Mouse (Mus musculus): ENCODE measurements around the gene Ccdc114. TPM values are rescaled to one million over a fixed set of nuclear protein-coding genes. Genes with fewer than 3 reads are reported as not detected.
"Not testable (repeated sequence)": the region's sequence is repeated elsewhere in the genome, so short reads cannot be mapped to it uniquely, and the experiment has no call there.

Ccdc114 gene
- polyA plus RNA-seq (2016; fragmentation: Nextera tagmentation; extraction: Ambion mirVana) = 5.2 TPM in 2 replicates

DNA sequence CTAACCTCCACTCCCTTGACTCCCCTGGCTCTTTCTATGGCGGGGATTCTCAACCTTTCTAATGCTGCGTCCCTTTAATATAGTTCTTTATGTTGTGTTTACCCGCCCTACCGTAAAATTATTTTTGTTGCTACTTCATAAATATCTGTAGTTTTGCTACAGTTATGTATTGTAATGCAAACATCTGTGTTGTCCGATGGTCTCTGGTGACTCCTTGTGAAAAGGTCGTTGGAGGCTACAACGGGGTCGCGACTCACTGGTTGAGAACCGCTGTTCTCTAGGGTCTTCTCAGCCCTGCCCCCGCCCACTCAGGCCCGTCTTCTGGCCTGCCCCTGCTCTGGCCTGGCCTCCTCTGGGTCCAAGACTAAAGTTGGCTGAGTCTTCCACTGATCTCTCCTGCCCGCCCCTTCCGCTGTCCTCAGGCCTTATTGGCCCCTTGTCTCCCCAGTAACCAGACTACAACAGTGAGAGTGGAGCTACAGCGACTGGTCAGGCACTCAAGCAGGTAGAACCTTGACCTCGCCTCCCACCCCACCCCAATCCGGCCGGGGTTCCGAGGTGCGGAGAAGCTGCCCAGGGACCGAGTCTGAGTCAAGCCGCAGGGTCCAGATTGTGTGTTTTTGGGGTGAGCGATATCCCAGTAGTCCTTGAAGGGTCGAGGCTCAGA, at the start of gene Ccdc114:
Gene Ccdc114, plus strand, starts transcription at position 311 of the 667 bp plus-strand sequence.
- H3K9me3 ChIP-seq = peaks cover 5% of the 10 kb centered on the region; the same call in 1 of the 2 replicates
- no peaks in the 10 kb centered on the region; the same call in 1 of the 2 replicates for H3K36me3 ChIP-seq (replicated peaks)
- 4% methylated on average over 24 of the region's 24 CpGs for WGBS
- peaks cover 45% of the 10 kb centered on the region for H3K4me1 ChIP-seq
- peak; percentile 61 for DNase-seq (ENCODE audit: extremely low spot score, low spot score)
- peaks cover 52% of the 10 kb centered on the region for H3K27me3 ChIP-seq (ENCODE audit: poor library complexity, severe bottlenecking)
- peak within 1 kb of the TSS; percentile 88 for H3K27ac ChIP-seq
- peak within 1 kb of the TSS; percentile 55 for H3K4me3 ChIP-seq

DNA sequence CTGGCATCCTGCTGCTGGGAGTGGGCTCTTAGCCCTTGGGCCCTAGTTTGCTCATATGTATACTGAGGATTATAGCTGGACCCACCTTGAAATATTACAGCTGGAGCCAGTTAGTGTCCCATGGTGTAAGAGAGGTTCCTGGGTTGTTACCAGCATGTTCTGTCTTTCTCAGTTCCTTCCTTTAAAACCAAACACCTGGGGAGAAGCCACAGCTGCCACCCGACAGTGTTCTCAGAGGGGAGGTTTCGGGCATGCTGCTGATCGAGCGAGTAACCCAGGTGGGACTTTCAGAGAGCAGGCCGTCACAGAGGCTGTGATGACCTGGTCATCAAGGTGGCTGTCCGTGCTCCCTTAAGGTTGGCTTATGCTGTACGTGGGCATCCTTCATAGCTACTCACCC, 47.0 kb upstream of the Ccdc114 start:
- no peak overlapping the region for H3K4me3 ChIP-seq
- no peak for DNase-seq (ENCODE audit: extremely low spot score, low spot score)
- H3K4me1 ChIP-seq = peaks cover 19% of the 10 kb centered on the region
- WGBS = 95% methylated on average over 7 of the region's 7 CpGs
- H3K9me3 ChIP-seq = 0 out of 2 replicates have a peak, but pooled peaks cover 2% of the 10 kb centered on the region
- H3K27me3 ChIP-seq (ENCODE audit: poor library complexity, severe bottlenecking) = peaks cover 5% of the 10 kb centered on the region
- H3K27ac ChIP-seq = no peak overlapping the region
- peaks cover 81% of the 10 kb centered on the region for H3K36me3 ChIP-seq (replicated peaks)

DNA sequence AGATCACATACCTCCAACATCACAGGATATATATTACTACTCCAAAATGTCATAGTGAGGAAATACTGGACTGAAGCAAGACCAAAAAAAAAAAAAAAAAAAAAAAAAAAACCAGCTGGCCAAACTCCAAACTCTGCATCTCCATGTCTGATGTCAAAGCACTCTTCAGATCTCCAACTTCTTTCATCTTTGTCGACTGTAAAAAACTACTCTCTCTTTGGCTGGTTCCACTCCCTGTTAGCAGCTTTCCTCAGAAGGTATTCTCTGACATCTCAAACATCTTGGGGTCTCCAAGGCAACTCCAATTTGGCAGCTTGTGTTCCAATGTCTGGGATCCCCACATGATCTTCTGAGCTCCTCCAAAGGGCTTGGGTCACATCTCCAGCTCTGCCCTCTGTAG, 45.6 kb upstream of the Ccdc114 start, which contains the start of gene Grin2d:
Gene Grin2d, minus strand, starts transcription at position 101 of the 400 bp plus-strand sequence.
- WGBS = 93% methylated on average over 1 of the region's 1 CpGs

DNA sequence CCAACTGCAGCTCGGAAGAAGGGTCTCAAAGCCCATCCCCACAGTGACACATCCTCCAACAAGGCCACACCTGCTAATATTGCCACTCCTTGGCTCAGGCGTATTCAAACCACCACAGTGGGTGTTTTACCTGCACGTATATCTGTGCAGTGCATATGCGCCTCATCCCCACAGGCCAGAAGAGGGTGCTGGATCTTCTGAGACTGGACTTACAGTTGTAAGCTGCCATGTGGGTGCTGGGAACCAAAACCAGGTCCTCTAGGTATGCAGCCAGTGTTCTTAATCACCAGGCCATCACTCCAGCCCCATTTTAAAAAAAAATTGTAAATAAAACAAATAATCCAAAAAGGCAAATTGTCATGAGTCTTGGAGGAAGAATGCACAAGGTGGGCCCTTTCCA, 43.3 kb upstream of the Ccdc114 start:
- Histone ChIP-seq H3K27ac (no peak overlapping the region), H3K4me1 (no peaks in the 10 kb centered on the region), H3K9me3 (0 out of 2 replicates have a peak, but pooled peaks cover 2% of the 10 kb centered on the region), H3K27me3 (ENCODE audit: poor library complexity, severe bottlenecking) (no peaks in the 10 kb centered on the region), H3K4me3 (no peak overlapping the region), H3K36me3 (replicated peaks) (peaks cover 100% of the 10 kb centered on the region)
- WGBS = 96% methylated on average over 4 of the region's 4 CpGs
- DNase-seq (ENCODE audit: extremely low spot score, low spot score) = no peak

More for the DNA sequence above, 45.6 kb upstream of the Ccdc114 start, which contains the start of gene Grin2d:
- H3K4me3 ChIP-seq; H3K27ac ChIP-seq; H3K9me3 ChIP-seq; H3K27me3 ChIP-seq (ENCODE audit: poor library complexity, severe bottlenecking); DNase-seq (ENCODE audit: extremely low spot score, low spot score): not testable (repeated sequence)
- peaks cover 18% of the 10 kb centered on the region for H3K4me1 ChIP-seq
- H3K36me3 ChIP-seq (replicated peaks) = peaks cover 95% of the 10 kb centered on the region

DNA sequence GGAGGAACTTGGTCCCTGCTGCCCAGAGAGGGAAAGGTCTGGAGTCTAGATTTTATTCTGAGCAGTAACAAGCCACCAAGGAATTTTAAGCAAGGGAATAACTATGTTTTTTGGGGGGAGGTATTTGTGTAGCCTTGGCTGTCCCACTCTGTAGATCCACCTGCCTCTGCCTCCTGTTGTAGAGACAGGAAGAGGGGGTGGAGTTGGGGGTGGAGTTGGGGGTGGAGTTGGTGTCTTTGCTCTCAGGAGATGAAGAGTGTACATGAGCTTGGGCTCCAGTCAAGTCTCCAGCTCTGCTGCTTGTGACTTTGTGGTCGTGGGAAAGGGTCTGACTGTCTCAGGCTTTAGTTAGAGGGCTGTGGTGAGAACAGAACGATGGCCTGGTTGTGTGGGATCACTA, 42.9 kb upstream of the Ccdc114 start:
- no peak overlapping the region for H3K27ac ChIP-seq
- H3K9me3 ChIP-seq = 0 out of 2 replicates have a peak, but pooled peaks cover 2% of the 10 kb centered on the region
- peaks cover 99% of the 10 kb centered on the region for H3K36me3 ChIP-seq (replicated peaks)
- no peak for DNase-seq (ENCODE audit: extremely low spot score, low spot score)
- 90% methylated on average over 2 of the region's 2 CpGs for WGBS
- no peaks in the 10 kb centered on the region for H3K4me1 ChIP-seq
- no peaks in the 10 kb centered on the region for H3K27me3 ChIP-seq (ENCODE audit: poor library complexity, severe bottlenecking)
- no peak overlapping the region for H3K4me3 ChIP-seq

DNA sequence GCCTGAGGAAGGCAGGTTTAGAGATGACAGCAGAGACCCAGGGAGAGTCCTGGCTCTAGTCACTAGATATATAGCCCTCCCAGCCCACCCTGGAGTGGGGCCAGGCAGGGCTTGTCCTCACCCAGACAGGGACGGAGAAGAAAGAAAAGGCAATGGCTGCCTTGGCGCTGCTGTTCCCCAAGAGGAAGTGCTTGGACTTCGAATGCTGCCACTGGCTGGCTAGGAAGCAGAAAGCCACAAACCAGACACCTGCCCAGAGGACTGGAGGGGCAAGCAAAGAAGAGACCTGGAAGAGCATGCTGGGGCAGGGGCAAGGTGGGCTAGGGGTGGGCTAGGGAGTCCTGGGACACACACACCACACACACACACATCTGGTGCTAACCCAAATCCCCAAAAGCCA, 36.6 kb upstream of the Ccdc114 start:
- Histone ChIP-seq H3K9me3 (no peaks in the 10 kb centered on the region), H3K4me3 (no peak overlapping the region), H3K27ac (no peak overlapping the region), H3K36me3 (replicated peaks) (peaks cover 41% of the 10 kb centered on the region), H3K27me3 (ENCODE audit: poor library complexity, severe bottlenecking) (no peaks in the 10 kb centered on the region), H3K4me1 (peaks cover 6% of the 10 kb centered on the region)
- DNase-seq (ENCODE audit: extremely low spot score, low spot score) = no peak
- 59% methylated on average over 3 of the region's 3 CpGs for WGBS

DNA sequence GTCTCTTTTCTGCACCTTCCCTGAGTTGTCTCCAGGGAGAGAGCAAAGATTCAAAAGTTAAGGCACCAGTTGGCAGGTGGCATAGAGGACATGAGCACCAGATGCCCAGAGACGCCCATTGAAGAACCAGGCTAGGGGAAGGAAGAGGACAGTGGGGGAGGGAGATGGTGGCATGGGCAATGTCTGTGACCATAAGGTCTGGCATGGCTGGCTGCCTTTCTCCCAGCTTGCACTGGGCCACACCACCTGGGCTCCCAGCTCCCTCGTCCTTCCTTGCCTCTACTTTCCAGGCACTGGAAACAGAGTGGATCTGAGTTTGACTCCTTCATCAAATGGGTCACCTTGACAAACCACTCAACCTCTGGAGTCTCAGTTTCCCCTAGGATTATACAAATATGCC, 31.2 kb upstream of the Ccdc114 start:
- H3K27ac ChIP-seq = no peak overlapping the region
- H3K36me3 ChIP-seq (replicated peaks) = no peaks in the 10 kb centered on the region
- H3K4me1 ChIP-seq = peaks cover 18% of the 10 kb centered on the region
- no peaks in the 10 kb centered on the region for H3K9me3 ChIP-seq
- no peak overlapping the region for H3K4me3 ChIP-seq
- no peak for DNase-seq (ENCODE audit: extremely low spot score, low spot score)
- WGBS = 97% methylated on average over 2 of the region's 2 CpGs
- peaks cover 9% of the 10 kb centered on the region for H3K27me3 ChIP-seq (ENCODE audit: poor library complexity, severe bottlenecking)

DNA sequence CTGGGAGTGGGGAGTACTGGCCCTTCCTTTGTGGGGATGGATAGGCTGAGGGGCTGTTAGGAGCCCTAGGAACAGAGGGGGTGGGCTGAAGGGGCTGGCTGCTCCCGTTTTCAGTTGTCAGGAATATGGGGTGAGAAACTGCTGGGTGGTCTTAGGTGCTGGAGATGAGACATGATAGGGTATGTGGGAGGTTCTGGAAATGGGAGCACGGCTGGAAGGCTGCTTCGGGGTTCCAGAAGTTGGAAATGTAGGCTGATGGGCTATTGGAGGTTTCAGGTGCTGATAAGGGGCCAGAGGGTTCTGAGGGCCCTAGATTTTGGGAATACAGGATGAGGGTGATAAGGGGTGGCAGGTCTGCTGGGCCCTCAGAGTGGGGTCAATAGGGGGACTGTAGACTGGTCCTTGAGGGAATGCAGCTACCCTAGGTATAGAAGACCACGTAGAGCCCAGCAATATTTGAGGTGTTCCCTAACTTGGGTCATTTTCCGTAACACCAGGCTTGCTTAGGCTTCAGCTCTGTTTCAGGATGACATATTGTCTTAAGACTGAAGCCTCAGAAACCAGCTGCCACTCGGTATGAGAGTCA, 27.8 kb upstream of the Ccdc114 start:
- Histone ChIP-seq H3K36me3 (replicated peaks) (no peaks in the 10 kb centered on the region), H3K4me1 (peaks cover 22% of the 10 kb centered on the region), H3K4me3 (peak overlapping the region; percentile 62), H3K27me3 (ENCODE audit: poor library complexity, severe bottlenecking) (peaks cover 9% of the 10 kb centered on the region), H3K9me3 (no peaks in the 10 kb centered on the region), H3K27ac (peak overlapping the region; percentile 91)
- DNase-seq (ENCODE audit: extremely low spot score, low spot score) = no peak
- 76% methylated on average over 6 of the region's 6 CpGs for WGBS

DNA sequence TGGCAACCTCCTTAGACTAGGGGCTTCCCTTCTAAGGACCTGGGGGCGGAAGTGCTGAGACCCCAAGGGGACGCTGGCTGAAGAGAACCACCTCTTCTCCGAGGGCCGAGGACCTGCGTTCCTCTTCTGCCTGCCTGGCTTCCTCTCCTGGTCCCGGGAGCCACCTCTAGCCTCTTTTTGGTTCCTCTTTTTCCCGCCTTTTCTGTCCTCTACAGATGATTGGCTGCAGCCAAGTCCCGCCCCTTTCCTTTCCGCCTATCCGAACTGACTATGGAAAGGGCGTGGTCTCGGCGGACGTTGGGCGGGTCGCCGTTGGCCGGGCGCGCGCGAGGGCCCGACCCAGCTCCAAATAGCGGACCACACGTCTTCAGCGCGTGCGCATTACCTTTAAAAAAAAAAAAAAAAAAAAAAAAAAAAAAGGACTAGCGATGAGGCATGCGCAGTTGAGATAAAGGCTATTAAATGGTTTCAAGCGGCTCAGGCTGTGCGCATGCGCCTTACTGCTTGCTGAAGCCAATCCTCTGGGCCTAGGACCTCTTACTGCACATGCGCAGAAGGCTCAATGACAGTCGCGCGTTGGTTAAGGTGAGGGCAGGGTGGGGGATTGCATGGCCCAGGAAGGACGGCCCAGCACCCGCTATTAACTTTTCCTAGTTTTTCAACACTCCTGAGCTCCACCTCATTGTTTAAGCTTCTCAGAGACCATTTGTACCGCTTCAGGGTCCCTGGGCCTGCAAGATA, 27.2 kb upstream of the Ccdc114 start, which contains the start of the genes Syngr4 and Tmem143:
Gene Syngr4, minus strand, starts transcription at position 198 of the 741 bp plus-strand sequence.
Gene Tmem143, plus strand, starts transcription at position 425 of the 741 bp plus-strand sequence.
- Histone ChIP-seq H3K27ac (peak within 1 kb of the TSS; percentile 91), H3K4me3 (peak within 1 kb of the TSS; percentile 62), H3K9me3 (no peaks in the 10 kb centered on the region), H3K27me3 (ENCODE audit: poor library complexity, severe bottlenecking) (peaks cover 9% of the 10 kb centered on the region), H3K36me3 (replicated peaks) (no peaks in the 10 kb centered on the region), H3K4me1 (peaks cover 19% of the 10 kb centered on the region)
- WGBS = under 1% methylated on average over 40 of the region's 40 CpGs
- peak; percentile 95 for DNase-seq (ENCODE audit: extremely low spot score, low spot score)

DNA sequence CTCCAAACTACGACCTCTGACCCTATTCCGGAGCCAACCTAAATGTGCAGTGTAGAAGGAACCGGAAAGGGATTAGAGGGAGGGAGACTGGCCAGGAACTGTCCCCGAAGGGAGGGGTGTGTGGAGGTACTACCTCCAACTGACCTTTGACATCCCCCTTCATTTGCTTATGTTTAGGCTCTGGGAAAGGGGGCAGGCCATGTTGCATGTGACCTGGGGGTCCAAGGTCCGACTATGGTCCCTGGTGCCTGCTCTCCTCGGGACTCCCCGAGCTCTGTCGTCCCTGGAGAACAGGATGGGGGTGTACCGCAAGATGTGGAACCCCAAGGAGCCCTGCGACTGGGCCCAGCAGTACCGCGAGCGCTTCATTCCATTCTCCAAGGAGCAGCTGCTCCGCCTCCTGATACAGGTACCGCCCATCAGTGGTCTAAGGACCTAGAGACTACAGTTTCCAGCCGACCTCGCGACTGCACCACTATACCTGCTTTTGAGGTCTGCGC, 26.6 kb upstream of the Ccdc114 start:
- WGBS = under 1% methylated on average over 19 of the region's 19 CpGs
- H3K4me1 ChIP-seq = peaks cover 17% of the 10 kb centered on the region
- no peaks in the 10 kb centered on the region for H3K36me3 ChIP-seq (replicated peaks)
- peak overlapping the region; percentile 62 for H3K4me3 ChIP-seq
- H3K27me3 ChIP-seq (ENCODE audit: poor library complexity, severe bottlenecking) = peaks cover 9% of the 10 kb centered on the region
- H3K27ac ChIP-seq = peak overlapping the region; percentile 91
- peak; percentile 66 for DNase-seq (ENCODE audit: extremely low spot score, low spot score)
- no peaks in the 10 kb centered on the region for H3K9me3 ChIP-seq

DNA sequence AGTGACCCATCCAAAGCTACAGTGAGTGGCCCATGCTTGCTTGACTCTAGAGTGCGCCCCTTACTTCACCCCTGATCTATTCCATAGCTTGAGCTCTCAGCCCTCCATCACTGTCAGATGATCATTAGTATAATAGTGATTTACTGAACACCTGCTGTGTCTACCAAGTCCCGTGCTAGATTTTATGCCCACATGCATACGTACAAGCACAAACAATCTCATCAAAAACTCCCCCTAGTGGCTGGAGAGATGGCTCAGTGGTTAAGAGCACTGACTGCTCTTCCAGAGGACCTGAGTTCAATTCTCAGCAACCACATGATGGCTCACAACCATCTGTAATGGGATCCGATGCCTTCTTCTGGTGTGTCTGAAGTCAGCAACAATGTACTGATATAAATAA, 25.7 kb upstream of the Ccdc114 start:
- not testable (repeated sequence) for H3K27ac ChIP-seq; H3K27me3 ChIP-seq (ENCODE audit: poor library complexity, severe bottlenecking); DNase-seq (ENCODE audit: extremely low spot score, low spot score); H3K36me3 ChIP-seq (replicated peaks); H3K9me3 ChIP-seq
- Histone ChIP-seq H3K4me1 (peaks cover 17% of the 10 kb centered on the region), H3K4me3 (peak overlapping the region; percentile 62)
- 62% methylated on average over 4 of the region's 4 CpGs for WGBS

DNA sequence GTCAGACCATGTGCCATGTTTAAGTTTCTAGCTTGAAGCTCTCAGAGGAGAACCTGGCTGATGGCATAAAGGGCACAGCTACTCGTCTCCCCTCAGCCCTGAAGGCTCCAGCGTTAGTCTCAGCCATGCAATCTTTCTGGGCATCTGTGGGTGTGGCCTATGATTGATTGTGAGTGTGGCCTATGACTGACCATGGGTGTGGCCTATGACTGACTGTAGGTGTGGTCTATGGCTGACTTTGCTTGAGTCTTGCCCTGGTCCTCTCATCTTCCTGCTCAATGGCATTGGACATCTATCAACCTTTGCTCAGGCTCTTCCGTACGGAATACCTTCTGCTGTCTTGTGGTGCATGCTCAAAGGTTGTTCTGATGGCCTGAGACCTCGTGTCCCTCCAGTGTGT, 22.3 kb upstream of the Ccdc114 start:
- no peak for DNase-seq (ENCODE audit: extremely low spot score, low spot score)
- 65% methylated on average over 5 of the region's 5 CpGs for WGBS
- Histone ChIP-seq H3K9me3 (0 out of 2 replicates have a peak, but pooled peaks cover 4% of the 10 kb centered on the region), H3K4me1 (peaks cover 12% of the 10 kb centered on the region), H3K27me3 (ENCODE audit: poor library complexity, severe bottlenecking) (no peaks in the 10 kb centered on the region), H3K36me3 (replicated peaks) (no peaks in the 10 kb centered on the region; the same call in 1 of the 2 replicates), H3K4me3 (no peak overlapping the region), H3K27ac (no peak overlapping the region)

Data from forebrain, embryonic 10.5 days (tissue).